Mouse (Mus musculus) T-cell, adult 66 days (primary cell): ENCODE measurements around the gene Olfr1029. TPM values are rescaled to one million over a fixed set of nuclear protein-coding genes. Genes with fewer than 3 reads are reported as not detected.

Experiments
- total RNA-seq, 2 experiments: library from RNA; stranded (reverse); gene quantifications; 3 replicates in 1 of 2; 4 replicates in 1 of 2; pipeline ENCODE4 v1.2.4; 2023

Olfr1029 gene
- not detected for total RNA-seq

GRCm38 (mm10) chr2:85973595-85973994, at the start of gene Olfr1029:
Olfr1029 (plus strand) TSS chr2:85973895.

GRCm38 (mm10) chr2:85950137-85950536, 23.6 kb upstream of the Olfr1029 start, which contains the start of gene Olfr1028:
Olfr1028 (plus strand) TSS chr2:85950437.

GRCm38 (mm10) chr2:85978976-85979375, 5.3 kb downstream of the Olfr1029 start, which contains the start of gene Olfr1030:
Olfr1030 (plus strand) TSS chr2:85979276.

GRCm38 (mm10) chr2:85990004-85990403, 16.3 kb downstream of the Olfr1029 start, which contains the start of gene Olfr1031:
Olfr1031 (plus strand) TSS chr2:85990304.

GRCm38 (mm10) chr2:86005240-86005639, 31.5 kb downstream of the Olfr1029 start, which contains the start of gene Olfr1032:
Olfr1032 (plus strand) TSS chr2:86005540.

GRCm38 (mm10) chr2:86020406-86020805, 46.7 kb downstream of the Olfr1029 start, which contains the start of gene Olfr1033:
Olfr1033 (plus strand) TSS chr2:86020633.

Other genes starting within 250 kb of the Olfr1029 start
- not detected for gene Olfr1012, start 211.1 kb upstream of the Olfr1029 start, total RNA-seq
- not detected for gene Olfr1013, start 206.8 kb upstream of the Olfr1029 start, total RNA-seq
- not detected for gene Olfr1014, start 201.2 kb upstream of the Olfr1029 start, total RNA-seq
- not detected for gene Olfr1015, start 191.9 kb upstream of the Olfr1029 start, total RNA-seq
- gene Olfr1016, start 171.4 kb upstream of the Olfr1029 start, total RNA-seq, result not detected
- not detected for gene Olfr1018, start 155.4 kb upstream of the Olfr1029 start, total RNA-seq
- not detected for gene Olfr1019, start 128.4 kb upstream of the Olfr1029 start, total RNA-seq
- not detected for gene Olfr1020, start 126.9 kb upstream of the Olfr1029 start, total RNA-seq
- gene Olfr1022, start 105.3 kb upstream of the Olfr1029 start, total RNA-seq, result not detected
- not detected for gene Olfr1023, start 88.3 kb upstream of the Olfr1029 start, total RNA-seq
- gene Olfr1024, start 68.8 kb upstream of the Olfr1029 start, total RNA-seq, result not detected
- not detected for gene Olfr1025-ps1, start 58.7 kb upstream of the Olfr1029 start, total RNA-seq
- not detected for gene Olfr1026, start 52.3 kb upstream of the Olfr1029 start, total RNA-seq
- not detected for gene Olfr1028, start 23.5 kb upstream of the Olfr1029 start, total RNA-seq
- not detected for gene Olfr1030, start 5.4 kb downstream of the Olfr1029 start, total RNA-seq
- not detected for gene Olfr1031, start 16.4 kb downstream of the Olfr1029 start, total RNA-seq
- gene Olfr1032, start 31.6 kb downstream of the Olfr1029 start, total RNA-seq, result not detected
- gene Olfr1033, start 46.7 kb downstream of the Olfr1029 start, total RNA-seq, result not detected
- not detected for gene Olfr1034, start 72.0 kb downstream of the Olfr1029 start, total RNA-seq
- gene Olfr1036, start 100.1 kb downstream of the Olfr1029 start, total RNA-seq, result not detected
- gene Olfr1037, start 113.5 kb downstream of the Olfr1029 start, total RNA-seq, result not detected
- not detected for gene Olfr1039, start 162.0 kb downstream of the Olfr1029 start, total RNA-seq
- gene Olfr1040, start 172.8 kb downstream of the Olfr1029 start, total RNA-seq, result not detected
- not detected for gene Olfr1042, start 187.9 kb downstream of the Olfr1029 start, total RNA-seq
- gene Olfr1043, start 193.6 kb downstream of the Olfr1029 start, total RNA-seq, result not detected
- not detected for gene Olfr1044, start 203.9 kb downstream of the Olfr1029 start, total RNA-seq
- gene Olfr52, start 211.8 kb downstream of the Olfr1029 start, total RNA-seq, result not detected
- gene Olfr1045, start 229.1 kb downstream of the Olfr1029 start, total RNA-seq, result not detected
- gene Olfr1046, start 245.4 kb downstream of the Olfr1029 start, total RNA-seq, result not detected